Mouse (Mus musculus) lung, adult 2 months (tissue): ENCODE measurements around the gene Sox13.

ENCODE experiments used
- CTCF ChIP-seq: fragments of 200-500 bp; IDR thresholded peaks from 2 replicates; pipeline ENCODE4 v1.5.1; 2011; ENCODE audit warnings: mild to moderate bottlenecking, low read length, control low read depth; ENCODE audit not compliant: insufficient read depth
- POLR2A ChIP-seq: fragments of 200-500 bp; IDR thresholded peaks from 2 replicates; pipeline ENCODE4 v1.6.1; 2011; ENCODE audit warnings: low read depth, mild to moderate bottlenecking, control low read depth, low read length, borderline replicate concordance; ENCODE audit errors: extremely low read depth

DNA sequence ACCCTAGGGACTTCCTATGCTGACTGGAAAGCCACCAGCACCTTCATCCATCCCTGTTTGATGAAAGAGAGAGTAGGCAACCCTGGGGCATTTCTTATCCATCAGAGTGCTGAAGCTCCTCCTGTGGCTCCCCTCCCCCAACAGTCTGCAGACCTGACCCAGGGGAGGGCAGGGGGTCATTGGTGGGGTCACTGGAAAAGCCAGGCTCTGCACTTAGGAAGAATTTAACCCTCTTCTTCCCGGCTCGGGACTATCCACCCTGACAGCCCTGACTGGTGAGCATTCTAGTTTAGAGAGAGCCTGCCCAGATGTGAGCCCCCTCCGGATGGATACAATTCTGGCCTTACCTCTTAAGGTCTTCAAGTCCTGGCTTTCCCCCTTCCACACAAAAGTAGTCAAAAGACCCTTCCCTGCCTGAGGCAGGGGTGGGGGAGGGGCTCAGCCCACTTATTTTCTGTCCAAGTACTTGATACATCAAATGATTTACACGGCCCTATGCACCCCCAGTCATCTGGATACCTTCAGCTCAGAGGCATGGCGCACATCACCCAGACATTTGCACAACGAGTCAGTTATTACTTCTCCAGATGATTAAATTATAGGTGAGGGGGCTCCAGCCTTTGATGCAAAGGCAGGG is 15.2 kb downstream of the Sox13 start:
- TF ChIP-seq CTCF (no peak), POLR2A (no peak)
